Comparison of ENCODE assay signal across 19 mouse cellular contexts in genomic region chr6:15397485-15397884, GRCm38 (mm10).
A peak's percentile ranks its signal among the peaks of the same experiment; 100 is the strongest.
DNase-seq lines count a peak whose midpoint lies in the region; ATAC-seq lines count a peak whose summit lies in the region.
"Had no signal": no experiment of that assay in that cellular context is flagged by ENCODE, and none has a peak within 500 bp of the region (broad histone marks: within the 10 kb centered on the region; RNA-seq: fewer than 3 reads in every experiment).

No protein-coding gene starts in this region.

- H3K4me2 ChIP-seq in neural tube, embryonic 11.5 days (ENCODE audit: low read depth), result no peak overlapping the region
- H3K4me2 ChIP-seq in hindbrain, embryonic 13.5 days, result no peak overlapping the region
- H3K4me2 ChIP-seq in neural tube, embryonic 12.5 days (replicated peaks), result no peak overlapping the region

- no peak overlapping the region for H3K4me3 ChIP-seq in neural tube, embryonic 11.5 days (ENCODE audit: low read depth, low read length)
- H3K4me3 ChIP-seq in hindbrain, embryonic 13.5 days, result no peak overlapping the region
- H3K4me3 ChIP-seq in neural tube, embryonic 12.5 days, result no peak overlapping the region
- H3K4me3 ChIP-seq in embryonic facial prominence, embryonic 10.5 days, result no peak overlapping the region
- H3K4me3 ChIP-seq: heart, adult 2 months; myocyte had no signal

- ATAC-seq in neural tube, embryonic 11.5 days (ENCODE audit: insufficient read depth, low FRiP score, low TSS enrichment), result peak; percentile 75
- peak; percentile 75 for ATAC-seq in hindbrain, embryonic 13.5 days (ENCODE audit: low FRiP score)
- peak; percentile 84 for ATAC-seq in neural tube, embryonic 12.5 days (ENCODE audit: low FRiP score, low read depth)
- ATAC-seq in erythroid progenitor cell, adult 5-6 weeks (replicated peaks; ENCODE audit: low FRiP score, poor library complexity, severe bottlenecking), result no peak

- H3K9ac ChIP-seq in neural tube, embryonic 11.5 days (ENCODE audit: low read length), result no peak overlapping the region
- H3K9ac ChIP-seq in hindbrain, embryonic 13.5 days, result no peak overlapping the region
- no peak overlapping the region for H3K9ac ChIP-seq in neural tube, embryonic 12.5 days

- no peaks in the 10 kb centered on the region for H3K36me3 ChIP-seq in neural tube, embryonic 11.5 days (ENCODE audit: control insufficient read depth, insufficient read depth, low read length)
- H3K36me3 ChIP-seq in hindbrain, embryonic 13.5 days, result no peaks in the 10 kb centered on the region
- H3K36me3 ChIP-seq in neural tube, embryonic 12.5 days, result no peaks in the 10 kb centered on the region
- peaks cover 4% of the 10 kb centered on the region for H3K36me3 ChIP-seq in embryonic facial prominence, embryonic 10.5 days (replicated peaks)
- H3K36me3 ChIP-seq: G1E had no signal

- H3K9me3 ChIP-seq in neural tube, embryonic 11.5 days (ENCODE audit: control insufficient read depth, low read length), result no peaks in the 10 kb centered on the region
- no peaks in the 10 kb centered on the region for H3K9me3 ChIP-seq in hindbrain, embryonic 13.5 days
- H3K9me3 ChIP-seq in neural tube, embryonic 12.5 days, result no peaks in the 10 kb centered on the region
- H3K9me3 ChIP-seq in embryonic facial prominence, embryonic 10.5 days, result no peaks in the 10 kb centered on the region
- H3K9me3 ChIP-seq: G1E had no signal

- no peaks in the 10 kb centered on the region for H3K27me3 ChIP-seq in neural tube, embryonic 11.5 days (ENCODE audit: control insufficient read depth, insufficient read depth, low read length)
- H3K27me3 ChIP-seq in hindbrain, embryonic 13.5 days, result peaks cover 8% of the 10 kb centered on the region; the same call in 1 of the 2 replicates
- H3K27me3 ChIP-seq in neural tube, embryonic 12.5 days (replicated peaks), result no peaks in the 10 kb centered on the region
- no peaks in the 10 kb centered on the region for H3K27me3 ChIP-seq in embryonic facial prominence, embryonic 10.5 days (replicated peaks; ENCODE audit: low read depth, poor library complexity, severe bottlenecking)

- WGBS in neural tube, embryonic 11.5 days, result 26% methylated on average over 5 of the region's 5 CpGs
- WGBS in hindbrain, embryonic 13.5 days, result 15% methylated on average over 5 of the region's 5 CpGs
- 19% methylated on average over 5 of the region's 5 CpGs for WGBS in neural tube, embryonic 12.5 days
- WGBS in embryonic facial prominence, embryonic 10.5 days, result 56% methylated on average over 5 of the region's 5 CpGs

- H3K27ac ChIP-seq in neural tube, embryonic 11.5 days (ENCODE audit: low read depth, low read length), result no peak overlapping the region
- H3K27ac ChIP-seq in hindbrain, embryonic 13.5 days, result no peak overlapping the region
- no peak overlapping the region for H3K27ac ChIP-seq in neural tube, embryonic 12.5 days
- H3K27ac ChIP-seq in embryonic facial prominence, embryonic 10.5 days (replicated peaks), result no peak overlapping the region
- H3K27ac ChIP-seq: heart, adult 2 months; kidney, postnatal 0 days; macrophage had no signal

- 0 out of 2 replicates have a peak, but pooled peaks cover 3% of the 10 kb centered on the region for H3K4me1 ChIP-seq in neural tube, embryonic 11.5 days (ENCODE audit: control insufficient read depth, insufficient read depth, low read length)
- peaks cover 12% of the 10 kb centered on the region; the same call in 1 of the 2 replicates for H3K4me1 ChIP-seq in hindbrain, embryonic 13.5 days (replicated peaks)
- H3K4me1 ChIP-seq in neural tube, embryonic 12.5 days, result peaks cover 4% of the 10 kb centered on the region; the same call in 1 of the 2 replicates
- peaks cover 19% of the 10 kb centered on the region for H3K4me1 ChIP-seq in embryonic facial prominence, embryonic 10.5 days

- no peak for DNase-seq in neural tube, embryonic 11.5 days (ENCODE audit: low spot score)
- no peak for DNase-seq in neural tube, embryonic 10.5 days (ENCODE audit: extremely low spot score, low spot score)
- no peak for DNase-seq in gastrocnemius, adult 18-20 months (ENCODE audit: low spot score)
- no peak for DNase-seq in embryonic facial prominence, embryonic 10.5 days (ENCODE audit: low spot score)
- DNase-seq: adrenal gland, postnatal 10 days; cerebellum, adult 8-10 months; embryo, embryonic 11 days; heart, adult 2 months; layer of hippocampus, adult 9-11 months; liver; lung, adult 18-20 months; thymus, adult 18-20 months had no signal
